Mouse (Mus musculus) kidney, postnatal 0 days (tissue): ENCODE measurements around the gene Map7. TPM values are rescaled to one million over a fixed set of nuclear protein-coding genes. Genes with fewer than 3 reads are reported as not detected.

Experiments used
- ATAC-seq: fragments of 200-750 bp; cut with Nextera tagmentation; replicated peaks from 2 replicates; pipeline ENCODE4 v1.8.0; 2017; ENCODE audit warnings: low read depth, moderate number of reproducible peaks, moderate TSS enrichment, moderate library complexity; ENCODE audit not compliant: low FRiP score
- DNase-seq: peaks from one replicate; pipeline ENCODE4 v3.0.0-alpha.2; 2016; ENCODE audit warnings: low spot score
- H3K27ac ChIP-seq: fragments of 300-500 bp; sonication (generic); 2 replicates; pipeline ENCODE4 v1.5.1; 2014; ENCODE audit warnings: mild to moderate bottlenecking
- H3K27me3 ChIP-seq: fragments of 300-500 bp; sonication (generic); 2 replicates; pipeline ENCODE4 v1.6.1; 2014; ENCODE audit warnings: low read length, mixed read lengths; ENCODE audit not compliant: insufficient read depth
- H3K36me3 ChIP-seq: fragments of 300-500 bp; sonication (generic); 2 replicates; pipeline ENCODE4 v1.6.1; 2014; ENCODE audit warnings: low read length, mixed read lengths; ENCODE audit not compliant: insufficient read depth
- H3K4me1 ChIP-seq: fragments of 300-500 bp; sonication (generic); replicated peaks from 2 replicates; pipeline ENCODE4 v1.6.1; 2014; ENCODE audit warnings: antibody characterized with exemption, low read length, mixed read lengths; ENCODE audit not compliant: insufficient read depth
- H3K4me2 ChIP-seq: fragments of 300-500 bp; sonication (generic); 2 replicates; pipeline ENCODE4 v1.6.1; 2014; ENCODE audit warnings: mild to moderate bottlenecking, low read length, moderate library complexity, mixed read lengths
- H3K4me3 ChIP-seq: fragments of 300-500 bp; sonication (generic); replicated peaks from 2 replicates; pipeline ENCODE4 v1.5.1; 2014; ENCODE audit warnings: low read depth, low read length
- H3K9ac ChIP-seq: fragments of 300-500 bp; sonication (generic); 2 replicates; pipeline ENCODE4 v1.6.1; 2014; ENCODE audit warnings: low read depth, low read length
- H3K9me3 ChIP-seq: fragments of 300-500 bp; sonication (generic); replicated peaks from 2 replicates; pipeline ENCODE4 v1.6.1; 2016; ENCODE audit warnings: low read length, inconsistent platforms, mixed read lengths
- CTCF ChIP-seq: IDR thresholded peaks from 2 replicates; pipeline ENCODE4 v1.5.1; 2016; ENCODE audit warnings: antibody characterized with exemption, low read depth, mild to moderate bottlenecking, moderate library complexity
- WGBS: fragments of 180-500 bp; shearing (Covaris S2); extraction: QIAGEN DNeasy Blood & Tissue Kit; methylation state at CpG from one replicate; pipeline ENCODE4 v1.1.7; 2014; 5-methylcytosine and 5-hydroxymethylcytosine counted together
- polyA plus RNA-seq: library from polyadenylated mRNA; unstranded; fragments of >200 nt; fragmentation: Nextera tagmentation; extraction: Ambion mirVana; gene quantifications from 2 replicates; pipeline ENCODE4 v1.2.1, GENCODE M21; 2015

The Map7 gene
- polyA plus RNA-seq, 1 experiment from 2014 or later = 31.2 TPM

DNA sequence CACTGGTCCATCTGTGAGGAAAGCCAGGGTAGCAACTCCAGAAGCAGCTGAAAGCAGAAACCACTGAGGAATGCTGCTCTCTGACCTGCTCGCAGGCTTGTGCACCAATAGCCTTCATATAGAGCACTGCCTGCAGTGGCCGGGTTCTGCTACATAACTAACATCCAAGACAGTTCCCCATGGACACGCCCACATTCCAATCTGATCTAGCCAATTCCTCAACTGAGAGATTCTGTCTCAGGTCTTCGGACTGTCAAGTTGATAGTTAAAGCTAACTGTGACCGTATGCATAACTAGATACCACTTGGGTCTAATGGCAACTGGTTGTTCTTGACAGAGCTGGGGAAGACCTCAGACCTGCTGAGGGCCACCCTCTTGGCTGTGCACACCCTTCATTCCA lies 124.1 kb downstream of the Map7 start:
- no peaks in the 10 kb centered on the region for H3K4me1 ChIP-seq
- no peak overlapping the region for H3K9ac ChIP-seq
- no peaks in the 10 kb centered on the region for H3K9me3 ChIP-seq
- ATAC-seq (no peak), DNase-seq (no peak)
- H3K4me3 ChIP-seq = no peak overlapping the region
- no peak overlapping the region for H3K4me2 ChIP-seq
- H3K27me3 ChIP-seq = no peaks in the 10 kb centered on the region
- 83% methylated on average over 5 of the region's 5 CpGs for WGBS
- 0 out of 2 replicates have a peak, but pooled peaks cover 3% of the 10 kb centered on the region for H3K36me3 ChIP-seq
- no peak overlapping the region for H3K27ac ChIP-seq
- no peak for TF ChIP-seq CTCF

DNA sequence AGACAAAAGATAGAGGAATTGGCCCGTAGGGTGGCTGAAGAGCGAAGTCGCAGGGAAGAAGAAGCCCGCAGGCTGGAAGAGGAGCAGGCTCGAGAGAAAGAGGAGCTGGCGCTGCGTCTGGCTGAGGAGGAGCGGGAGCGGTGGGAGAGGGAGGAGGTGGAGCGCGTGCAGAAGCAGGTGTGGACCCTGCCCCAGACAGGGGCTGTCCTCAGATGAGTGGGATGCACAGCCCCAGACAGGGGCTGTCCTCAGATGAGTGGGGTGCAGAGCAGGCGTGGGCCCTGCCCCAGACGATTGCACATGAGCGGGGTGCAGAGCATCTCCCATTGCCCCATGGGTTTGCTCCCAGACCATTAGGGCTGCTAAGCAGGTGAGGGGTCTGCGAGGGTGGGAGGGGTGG lies 125.0 kb downstream of the Map7 start:
- WGBS = 50% methylated on average over 15 of the region's 15 CpGs
- no peak for ATAC-seq
- H3K27ac ChIP-seq = no peak overlapping the region
- H3K4me3 ChIP-seq = no peak overlapping the region
- no peak for DNase-seq
- no peak for TF ChIP-seq CTCF
- H3K9me3 ChIP-seq = no peaks in the 10 kb centered on the region
- H3K36me3 ChIP-seq = 0 out of 2 replicates have a peak, but pooled peaks cover 6% of the 10 kb centered on the region
- H3K9ac ChIP-seq = no peak overlapping the region
- no peaks in the 10 kb centered on the region for H3K4me1 ChIP-seq
- no peak overlapping the region for H3K4me2 ChIP-seq
- no peaks in the 10 kb centered on the region for H3K27me3 ChIP-seq

DNA sequence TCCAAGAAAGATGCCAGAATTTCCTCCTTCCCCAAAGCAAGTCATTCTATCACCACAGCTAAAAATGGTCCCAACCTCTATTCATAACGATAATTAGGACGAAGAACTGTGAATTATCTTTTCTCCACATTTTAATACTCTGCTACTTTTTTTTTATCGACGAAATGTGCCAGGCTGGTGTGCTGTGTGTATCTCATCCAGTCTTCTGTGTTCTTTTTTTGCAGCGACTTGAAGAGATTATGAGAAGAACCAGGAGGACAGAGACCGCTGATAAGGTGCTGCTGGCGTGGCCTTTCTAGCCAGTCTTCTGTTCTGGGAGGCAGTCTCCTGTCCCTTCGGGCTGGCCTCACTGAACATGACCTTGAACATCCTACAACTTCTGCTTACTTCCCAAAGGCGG lies 125.8 kb downstream of the Map7 start:
- no peak overlapping the region for H3K9ac ChIP-seq
- 0 out of 2 replicates have a peak, but pooled peaks cover 11% of the 10 kb centered on the region for H3K36me3 ChIP-seq
- no peak for DNase-seq
- WGBS = 88% methylated on average over 9 of the region's 9 CpGs
- no peak overlapping the region for H3K4me2 ChIP-seq
- H3K27ac ChIP-seq = no peak overlapping the region
- H3K9me3 ChIP-seq = no peaks in the 10 kb centered on the region
- no peak overlapping the region for H3K4me3 ChIP-seq
- no peak for TF ChIP-seq CTCF
- H3K27me3 ChIP-seq = no peaks in the 10 kb centered on the region
- H3K4me1 ChIP-seq = no peaks in the 10 kb centered on the region
- no peak for ATAC-seq

DNA sequence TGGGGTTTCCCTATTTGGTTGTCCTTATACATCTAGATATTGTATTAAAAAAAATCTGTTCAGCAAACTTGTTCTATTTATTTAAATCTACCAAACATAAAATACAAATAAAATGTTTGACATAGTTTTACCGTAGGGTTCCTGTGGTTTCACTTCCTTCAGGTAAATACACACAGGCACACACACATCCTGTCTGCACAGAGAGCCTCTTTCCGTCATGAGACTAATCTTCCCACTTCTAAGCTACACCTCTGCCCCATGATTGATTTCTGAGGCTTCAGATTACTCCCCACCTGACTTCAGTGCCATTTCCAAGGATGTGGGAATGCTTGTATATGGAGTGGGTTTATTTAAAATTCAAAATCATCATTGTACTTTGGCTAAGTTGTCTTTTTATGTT lies 133.2 kb downstream of the Map7 start:
- Histone ChIP-seq H3K9me3 (no peaks in the 10 kb centered on the region), H3K9ac (no peak overlapping the region), H3K4me2 (no peak overlapping the region), H3K27ac (no peak overlapping the region), H3K36me3 (0 out of 2 replicates have a peak, but pooled peaks cover 10% of the 10 kb centered on the region), H3K4me1 (0 out of 2 replicates have a peak, but pooled peaks cover 10% of the 10 kb centered on the region), H3K27me3 (no peaks in the 10 kb centered on the region), H3K4me3 (no peak overlapping the region)
- DNase-seq (no peak), ATAC-seq (no peak)
- no peak for TF ChIP-seq CTCF
- WGBS = 62% methylated on average over 2 of the region's 2 CpGs

DNA sequence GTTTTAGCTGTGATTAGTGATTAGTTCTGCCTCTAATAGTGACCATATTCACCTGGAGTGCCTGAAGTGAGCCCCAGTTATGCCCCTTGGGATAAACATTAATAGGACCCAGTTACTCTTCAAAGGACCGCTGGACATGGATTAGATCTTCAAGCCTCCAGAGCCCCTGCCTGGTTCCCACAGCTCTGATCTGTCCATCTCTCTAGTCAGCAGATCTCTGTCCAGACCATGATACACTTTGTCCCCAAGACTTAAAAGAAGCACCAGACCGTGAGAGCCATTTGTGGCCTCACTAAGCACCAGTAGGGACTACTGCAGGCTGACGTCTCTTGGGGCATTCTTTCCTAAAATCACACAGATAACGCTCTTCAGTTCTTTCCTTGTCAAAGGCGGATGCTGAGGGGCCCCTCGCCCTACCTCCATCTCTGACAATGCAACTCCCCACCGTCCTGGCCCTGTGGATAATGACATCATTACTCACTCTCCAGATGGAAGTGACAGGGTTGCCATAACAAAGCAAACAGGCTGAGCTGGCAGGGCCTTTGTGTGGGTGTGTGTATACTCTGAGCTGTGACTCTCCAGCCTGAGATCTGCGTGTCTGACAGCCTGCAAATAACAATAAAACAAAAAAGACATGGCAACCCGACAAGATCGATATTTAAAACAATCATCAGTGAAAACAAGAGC lies 137.2 kb downstream of the Map7 start:
- Histone ChIP-seq H3K27me3 (no peaks in the 10 kb centered on the region), H3K9me3 (no peaks in the 10 kb centered on the region), H3K36me3 (no peaks in the 10 kb centered on the region), H3K4me3 (no peak overlapping the region), H3K27ac (no peak overlapping the region), H3K9ac (no peak overlapping the region), H3K4me2 (no peak overlapping the region), H3K4me1 (0 out of 2 replicates have a peak, but pooled peaks cover 10% of the 10 kb centered on the region)
- no peak for TF ChIP-seq CTCF
- DNase-seq = peak; percentile 43
- 14% methylated on average over 10 of the region's 10 CpGs for WGBS
- peak; percentile 84 for ATAC-seq

DNA sequence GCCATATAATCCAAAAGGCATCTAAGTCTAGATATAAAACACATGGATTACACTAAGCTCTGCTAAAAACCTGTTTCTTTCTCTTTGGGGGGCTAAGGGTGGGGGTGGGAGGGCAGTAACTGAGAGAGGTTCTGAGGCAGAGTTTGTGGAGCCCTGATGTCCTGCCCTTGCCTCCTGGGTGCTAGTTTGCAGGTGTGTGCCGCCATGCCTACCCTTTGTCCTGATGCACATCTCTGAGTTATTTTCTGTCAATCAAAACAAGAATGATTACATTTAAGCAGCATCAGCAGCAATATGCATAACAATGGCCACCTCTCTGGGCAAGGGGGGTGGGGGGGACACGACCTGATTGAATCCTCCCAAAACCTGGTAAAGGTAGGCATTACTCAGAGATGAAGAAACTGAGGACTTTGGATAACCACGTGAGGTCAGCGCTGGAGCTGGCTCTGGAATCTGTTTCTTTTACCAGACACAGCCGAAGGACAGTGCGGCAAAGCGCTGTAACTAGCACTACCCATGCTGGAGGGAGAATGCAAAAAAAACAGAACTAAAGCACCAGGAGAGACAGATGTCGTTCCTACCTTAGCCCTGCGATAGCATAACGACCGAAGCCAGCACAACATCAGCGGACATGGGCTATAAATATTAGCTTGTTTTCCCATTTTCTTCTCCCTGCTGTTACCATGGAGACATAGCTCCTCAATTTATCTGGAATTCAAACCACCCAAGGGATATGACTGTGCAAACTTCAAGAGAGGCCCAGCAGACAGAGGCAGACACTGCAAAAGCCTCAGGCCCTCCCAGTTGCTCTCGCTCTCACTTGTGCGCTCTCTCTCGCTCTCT lies 137.9 kb downstream of the Map7 start:
- DNase-seq = peak; percentile 47
- H3K4me2 ChIP-seq = peak overlapping the region; percentile 3; the same call in 1 of the 2 replicates

More for the DNA sequence above, 137.9 kb downstream of the Map7 start:
- H3K27ac ChIP-seq = no peak overlapping the region
- 0 out of 2 replicates have a peak, but pooled peaks cover 10% of the 10 kb centered on the region for H3K4me1 ChIP-seq
- H3K9ac ChIP-seq = 0 out of 2 replicates have a peak overlapping the region, but pooled peaks have one; percentile 24
- no peaks in the 10 kb centered on the region for H3K9me3 ChIP-seq
- no peaks in the 10 kb centered on the region for H3K36me3 ChIP-seq
- no peak for TF ChIP-seq CTCF
- H3K27me3 ChIP-seq = no peaks in the 10 kb centered on the region
- H3K4me3 ChIP-seq = no peak overlapping the region
- ATAC-seq = no peak
- WGBS = 40% methylated on average over 15 of the region's 15 CpGs
